10 mouse cellular contexts compared by ENCODE assay signal in the genomic region with DNA sequence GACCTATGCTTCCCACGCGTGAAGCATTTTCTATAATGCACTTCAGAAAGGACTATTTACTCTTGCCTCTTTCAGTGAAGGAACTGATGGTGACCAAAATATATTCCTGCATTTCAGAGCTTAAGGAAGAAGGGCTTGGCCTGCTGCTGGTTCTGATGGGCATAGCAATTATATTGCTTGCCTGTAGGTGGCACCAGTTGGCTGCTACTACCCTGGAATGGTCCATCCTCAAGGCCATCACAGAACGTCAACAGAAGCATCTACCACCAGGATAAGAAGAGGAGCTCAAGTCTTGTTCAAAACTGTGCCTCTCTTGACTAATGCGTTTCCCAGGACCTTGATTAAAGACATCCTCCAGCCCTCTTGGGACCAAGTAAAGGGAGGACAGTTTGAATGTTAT.
A peak's percentile ranks its signal among the peaks of the same experiment; 100 is the strongest.
DNase-seq lines count a peak whose midpoint lies in the region; ATAC-seq lines count a peak whose summit lies in the region.
"Had no signal": no experiment of that assay in that cellular context is flagged by ENCODE, and none has a peak within 500 bp of the region (broad histone marks: within the 10 kb centered on the region; RNA-seq: fewer than 3 reads in every experiment).

No protein-coding gene starts in this region.

- no peak for ATAC-seq in neural tube, embryonic 11.5 days (ENCODE audit: insufficient read depth, low FRiP score, low TSS enrichment)
- ATAC-seq in neural tube, embryonic 15.5 days (ENCODE audit: low FRiP score): no peak

- no peak overlapping the region for H3K27ac ChIP-seq in neural tube, embryonic 11.5 days (ENCODE audit: low read depth, low read length)
- H3K27ac ChIP-seq in neural tube, embryonic 15.5 days (replicated peaks): no peak overlapping the region
- H3K27ac ChIP-seq: heart, embryonic 15.5 days had no signal

- no peaks in the 10 kb centered on the region for H3K36me3 ChIP-seq in neural tube, embryonic 11.5 days (ENCODE audit: control insufficient read depth, insufficient read depth, low read length)
- no peaks in the 10 kb centered on the region for H3K36me3 ChIP-seq in neural tube, embryonic 15.5 days
- H3K36me3 ChIP-seq: G1E; heart, embryonic 15.5 days had no signal

- H3K9ac ChIP-seq in neural tube, embryonic 11.5 days (ENCODE audit: low read length): no peak overlapping the region
- no peak overlapping the region for H3K9ac ChIP-seq in neural tube, embryonic 15.5 days (replicated peaks)
- H3K9ac ChIP-seq: heart, embryonic 15.5 days had no signal

- peak; percentile 19 for DNase-seq in gastrocnemius, adult 18-20 months (ENCODE audit: low spot score)
- no peak for DNase-seq in gastrocnemius, adult 8-10 months (ENCODE audit: low spot score in 2 of 2)
- DNase-seq in neural tube, embryonic 11.5 days (ENCODE audit: low spot score): peak; percentile 31
- peak; percentile 9 for DNase-seq in cerebellum, adult 11-12 months
- peak; percentile 22 for DNase-seq in induced T-regulatory cell, adult 2 months (ENCODE audit: low read depth)
- DNase-seq in naive thymus-derived CD4-positive, alpha-beta T cell, adult 2 months (ENCODE audit: low read depth): peak; percentile 34
- no peak for DNase-seq in frontal cortex, postnatal 10 days (ENCODE audit: low spot score in 2 of 2)

- H3K4me1 ChIP-seq in neural tube, embryonic 11.5 days (ENCODE audit: control insufficient read depth, insufficient read depth, low read length): peaks cover 6% of the 10 kb centered on the region
- peaks cover 20% of the 10 kb centered on the region for H3K4me1 ChIP-seq in neural tube, embryonic 15.5 days
- H3K4me1 ChIP-seq: heart, embryonic 15.5 days had no signal

- no peak overlapping the region for H3K4me3 ChIP-seq in neural tube, embryonic 11.5 days (ENCODE audit: low read depth, low read length)
- no peak overlapping the region for H3K4me3 ChIP-seq in neural tube, embryonic 15.5 days (replicated peaks)
- H3K4me3 ChIP-seq: heart, embryonic 15.5 days had no signal

- H3K4me2 ChIP-seq in neural tube, embryonic 11.5 days (ENCODE audit: low read depth): no peak overlapping the region
- H3K4me2 ChIP-seq in neural tube, embryonic 15.5 days: no peak overlapping the region
- H3K4me2 ChIP-seq: heart, embryonic 15.5 days had no signal

- 60% methylated on average over 4 of the region's 4 CpGs for WGBS in neural tube, embryonic 11.5 days
- 57% methylated on average over 4 of the region's 4 CpGs for WGBS in neural tube, embryonic 15.5 days

- H3K27me3 ChIP-seq in neural tube, embryonic 11.5 days (ENCODE audit: control insufficient read depth, insufficient read depth, low read length): no peaks in the 10 kb centered on the region
- H3K27me3 ChIP-seq in neural tube, embryonic 15.5 days (replicated peaks): no peaks in the 10 kb centered on the region
- H3K27me3 ChIP-seq: heart, embryonic 15.5 days had no signal

- no peaks in the 10 kb centered on the region for H3K9me3 ChIP-seq in neural tube, embryonic 11.5 days (ENCODE audit: control insufficient read depth, low read length)
- H3K9me3 ChIP-seq in neural tube, embryonic 15.5 days (replicated peaks): no peaks in the 10 kb centered on the region
- H3K9me3 ChIP-seq: heart, embryonic 15.5 days had no signal

Comparison
In these comparisons a context has a peak if more than half of its experiments do, and no peak if none do; other contexts are left out.
1. DNase-seq: peak in gastrocnemius, adult 18-20 months (single experiment), neural tube, embryonic 11.5 days (single experiment), cerebellum, adult 11-12 months (single experiment), induced T-regulatory cell, adult 2 months (single experiment) and naive thymus-derived CD4-positive, alpha-beta T cell, adult 2 months (single experiment); none in gastrocnemius, adult 8-10 months (0 of 2) and frontal cortex, postnatal 10 days (0 of 2).